Mouse (Mus musculus) hindbrain, embryonic 16.5 days (tissue): ENCODE measurements at regions not wholly inside any gene's neighbourhood (a gene's known extent, or its start where the extent isn't known, plus 50 kb on each side); places are given as distances from the start of the nearest gene placed in this dataset.

Experiments
- ATAC-seq: fragments of 200-750 bp; cut with Nextera tagmentation; 2 replicates; pipeline ENCODE4 v1.8.0; 2017; ENCODE audit warnings: moderate TSS enrichment, moderate library complexity
- H3K27ac ChIP-seq: fragments of 300-500 bp; sonication (generic); 2 replicates; pipeline ENCODE4 v1.5.1; 2014; ENCODE audit warnings: low read depth, mild to moderate bottlenecking, control low read depth, low read length, moderate library complexity
- H3K27me3 ChIP-seq: fragments of 300-500 bp; sonication (generic); replicated peaks from 2 replicates; pipeline ENCODE4 v1.6.1; 2014; ENCODE audit warnings: low read length; ENCODE audit not compliant: control insufficient read depth, insufficient read depth
- H3K36me3 ChIP-seq: fragments of 300-500 bp; sonication (generic); 2 replicates; pipeline ENCODE4 v1.6.1; 2014; ENCODE audit warnings: mild to moderate bottlenecking, low read length, moderate library complexity, mixed read lengths; ENCODE audit not compliant: control insufficient read depth, insufficient read depth
- H3K4me1 ChIP-seq: fragments of 300-500 bp; sonication (generic); 2 replicates; pipeline ENCODE4 v1.6.1; 2014; ENCODE audit warnings: low read depth, low read length; ENCODE audit not compliant: control insufficient read depth, insufficient read depth
- H3K4me2 ChIP-seq: fragments of 300-500 bp; sonication (generic); 2 replicates; pipeline ENCODE4 v1.6.1; 2014; ENCODE audit warnings: mild to moderate bottlenecking, low read length, control low read depth, moderate library complexity
- H3K4me3 ChIP-seq: fragments of 300-500 bp; sonication (generic); 2 replicates; pipeline ENCODE4 v1.5.1; 2014; ENCODE audit warnings: mild to moderate bottlenecking, low read length, control low read depth, moderate library complexity
- H3K9ac ChIP-seq: fragments of 300-500 bp; sonication (generic); 2 replicates; pipeline ENCODE4 v1.6.1; 2014; ENCODE audit warnings: low read depth, mild to moderate bottlenecking, control low read depth, low read length, moderate library complexity
- H3K9me3 ChIP-seq: fragments of 300-500 bp; sonication (generic); 2 replicates; pipeline ENCODE4 v1.6.1; 2014; ENCODE audit warnings: mild to moderate bottlenecking, low read length, moderate library complexity; ENCODE audit not compliant: control insufficient read depth
- WGBS: fragments of 180-500 bp; shearing (Covaris S2); extraction: QIAGEN DNeasy Blood & Tissue Kit; methylation state at CpG from one replicate; pipeline ENCODE4 v1.1.7; 2014; 5-methylcytosine and 5-hydroxymethylcytosine counted together

GRCm38 (mm10) chr9:48106441-48107167 lies 55.2 kb upstream of the Nxpe4 start:
- Histone ChIP-seq H3K9ac (no peak overlapping the region), H3K4me2 (no peak overlapping the region), H3K36me3 (no peaks in the 10 kb centered on the region), H3K4me1 (peaks cover 6% of the 10 kb centered on the region; the same call in 1 of the 2 replicates), H3K27ac (no peak overlapping the region), H3K27me3 (no peaks in the 10 kb centered on the region), H3K9me3 (no peaks in the 10 kb centered on the region), H3K4me3 (no peak overlapping the region)
- no peak for ATAC-seq
- WGBS: 62% methylated on average over 2 of the region's 2 CpGs

- no peak overlapping the region for H3K4me3 ChIP-seq
- no peak for ATAC-seq
- peaks cover 6% of the 10 kb centered on the region; the same call in 1 of the 2 replicates for H3K4me1 ChIP-seq
- no peak overlapping the region for H3K4me2 ChIP-seq
- no peaks in the 10 kb centered on the region for H3K9me3 ChIP-seq
- H3K36me3 ChIP-seq: no peaks in the 10 kb centered on the region
- no peak overlapping the region for H3K9ac ChIP-seq
- WGBS: 51% methylated on average over 7 of the region's 7 CpGs
- no peaks in the 10 kb centered on the region for H3K27me3 ChIP-seq
- H3K27ac ChIP-seq: no peak overlapping the region
These were observed 52.7 kb upstream of the Nxpe4 start for GRCm38 (mm10) chr9:48108994-48109619.

- 52% methylated on average over 8 of the region's 8 CpGs for WGBS
- no peak overlapping the region for H3K4me2 ChIP-seq
- H3K27ac ChIP-seq: no peak overlapping the region
- no peaks in the 10 kb centered on the region for H3K27me3 ChIP-seq
- no peaks in the 10 kb centered on the region for H3K9me3 ChIP-seq
- H3K36me3 ChIP-seq: no peaks in the 10 kb centered on the region
- H3K4me3 ChIP-seq: no peak overlapping the region
- ATAC-seq: peak; percentile 61; the same call in 1 of the 2 replicates
- peaks cover 6% of the 10 kb centered on the region; the same call in 1 of the 2 replicates for H3K4me1 ChIP-seq
- H3K9ac ChIP-seq: no peak overlapping the region
These were observed 50.4 kb upstream of the Nxpe4 start for GRCm38 (mm10) chr9:48111316-48111890.
